Mouse (Mus musculus) megakaryocyte, embryonic 14.5 days (primary cell): Measurements from ENCODE around the gene Aff3. TPM values are rescaled to one million over a fixed set of nuclear protein-coding genes. Genes with fewer than 3 reads are reported as not detected.

ENCODE experiments used
- H3K27me3 ChIP-seq: replicated peaks from 2 replicates; pipeline ENCODE3; 2012; ENCODE audit warnings: inconsistent platforms
- H3K36me3 ChIP-seq: replicated peaks from 2 replicates; pipeline ENCODE3; 2012; ENCODE audit warnings: low read length, inconsistent platforms, mixed read lengths
- H3K4me1 ChIP-seq: 2 replicates; pipeline ENCODE4 v1.6.1; 2012; ENCODE audit warnings: inconsistent platforms
- H3K4me3 ChIP-seq: replicated peaks from 2 replicates; pipeline ENCODE3; 2012; ENCODE audit warnings: moderate library complexity, mild to moderate bottlenecking, inconsistent platforms
- H3K9me3 ChIP-seq: 2 replicates; pipeline ENCODE4 v1.6.1; 2012; ENCODE audit warnings: inconsistent platforms
- FLI1 ChIP-seq: IDR thresholded peaks from 2 replicates; pipeline ENCODE4 v1.6.1; 2012; ENCODE audit warnings: low read length, inconsistent platforms, mixed read lengths
- GATA1 ChIP-seq: IDR thresholded peaks from 3 replicates; pipeline ENCODE4 v1.6.1; 2012; ENCODE audit warnings: mixed read lengths, low read length, inconsistent platforms, borderline replicate concordance
- polyA plus RNA-seq: library from polyadenylated mRNA; stranded (reverse); fragments of >175 nt; gene quantifications from 2 replicates; pipeline ENCODE4 v1.2.3, GENCODE M21; 2012; ENCODE audit warnings: low replicate concordance; ENCODE audit not compliant: insufficient read depth

Aff3 gene
- polyA plus RNA-seq, 1 experiment = 4.4 TPM

DNA sequence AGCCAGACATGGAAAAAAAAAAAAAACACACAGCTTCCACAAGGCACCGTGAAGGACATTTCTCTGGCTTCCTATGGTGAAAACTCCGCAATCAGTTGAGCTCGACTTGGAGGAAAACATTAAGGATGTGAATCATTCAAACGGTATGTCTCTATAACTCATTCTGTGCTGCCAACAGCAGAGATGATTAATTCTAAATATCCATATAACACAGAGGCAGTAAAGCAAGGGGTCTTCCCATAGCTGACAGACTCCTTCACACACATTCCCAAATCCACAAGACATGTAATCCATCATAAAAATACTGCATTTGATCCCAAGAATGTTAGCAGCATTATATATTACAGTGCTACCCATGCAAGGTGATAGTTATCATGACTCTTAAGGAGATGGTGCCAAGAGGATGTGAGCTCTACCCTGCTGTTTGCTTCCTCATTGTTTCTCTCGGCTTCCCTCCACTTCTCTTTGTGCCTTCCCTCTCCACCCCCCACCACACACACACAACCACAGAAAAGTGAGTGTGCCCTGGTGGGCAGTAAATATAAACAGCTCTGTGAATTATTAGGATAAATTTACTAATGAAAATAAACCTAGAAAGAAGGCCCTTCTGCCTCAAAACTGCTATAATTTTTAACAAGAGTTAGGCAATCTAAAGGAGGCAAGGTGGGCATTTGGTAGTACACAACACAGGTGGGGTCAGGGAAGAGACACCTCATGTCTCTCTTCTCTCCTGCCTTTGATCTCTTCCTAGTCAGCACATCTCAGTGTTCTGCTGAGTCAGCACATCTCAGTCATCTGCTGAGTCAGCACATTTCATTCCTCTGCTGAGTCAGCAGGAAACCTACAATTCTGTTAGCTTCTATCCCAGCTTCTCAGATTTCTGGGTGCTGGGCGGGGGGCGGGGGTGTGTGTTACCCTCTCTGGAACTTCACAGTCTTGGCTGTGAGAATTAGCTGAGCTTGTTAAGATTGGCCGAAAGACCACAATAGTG is 115.8 kb downstream of the Aff3 start:
- Histone ChIP-seq H3K4me3 (no peak overlapping the region), H3K9me3 (no peaks in the 10 kb centered on the region), H3K36me3 (no peaks in the 10 kb centered on the region), H3K27me3 (peaks cover 14% of the 10 kb centered on the region), H3K4me1 (peaks cover 9% of the 10 kb centered on the region; the same call in 1 of the 2 replicates)
- TF ChIP-seq GATA1 (no peak), FLI1 (no peak)

DNA sequence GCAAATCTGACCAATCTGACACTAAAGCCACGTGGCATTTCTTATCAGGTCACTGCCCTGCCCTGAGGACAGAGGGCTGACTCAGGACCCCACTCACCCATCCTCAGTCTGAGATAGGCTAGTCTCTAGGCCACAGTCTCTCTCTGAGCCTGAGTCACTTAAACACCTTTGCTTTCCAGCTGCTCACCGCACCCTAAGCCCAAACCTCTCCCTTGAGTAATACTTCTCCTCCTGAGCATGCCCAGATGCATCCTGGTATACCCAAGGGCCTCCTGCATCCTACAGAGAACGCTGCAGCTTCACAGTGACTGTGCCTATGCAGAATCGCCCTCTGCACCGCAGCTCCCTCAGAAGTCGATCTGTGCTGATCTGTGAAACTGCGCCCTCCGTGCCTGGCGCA is 117.1 kb downstream of the Aff3 start:
- TF ChIP-seq GATA1 (no peak), FLI1 (no peak)
- no peak overlapping the region for H3K4me3 ChIP-seq
- peaks cover 17% of the 10 kb centered on the region for H3K27me3 ChIP-seq

DNA sequence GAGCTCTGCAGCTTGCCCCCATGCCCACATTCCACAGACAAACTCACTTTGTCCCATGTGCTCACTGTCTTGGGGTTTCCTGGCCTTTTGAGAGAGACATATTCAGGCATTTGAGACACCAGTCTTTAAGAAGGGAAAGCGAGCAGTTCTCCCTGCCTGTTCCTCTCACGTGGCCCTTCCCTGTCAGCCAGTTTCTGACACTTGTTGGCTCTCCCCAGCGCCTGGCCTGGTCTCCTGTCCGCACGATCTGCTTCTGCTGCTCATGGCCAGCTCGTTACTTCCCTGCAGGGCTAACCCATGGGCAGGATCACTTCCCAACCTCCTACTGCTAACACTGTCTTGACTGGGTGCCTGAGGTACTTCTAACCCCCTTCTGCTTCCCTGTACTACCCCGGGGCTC is 118.1 kb downstream of the Aff3 start:
- no peaks in the 10 kb centered on the region for H3K36me3 ChIP-seq
- TF ChIP-seq GATA1 (no peak), FLI1 (no peak)
- peaks cover 18% of the 10 kb centered on the region for H3K27me3 ChIP-seq
- peaks cover 5% of the 10 kb centered on the region; the same call in 1 of the 2 replicates for H3K4me1 ChIP-seq
- no peak overlapping the region for H3K4me3 ChIP-seq
- no peaks in the 10 kb centered on the region for H3K9me3 ChIP-seq

More for the DNA sequence above, 117.1 kb downstream of the Aff3 start:
- Histone ChIP-seq H3K9me3 (no peaks in the 10 kb centered on the region), H3K4me1 (peaks cover 5% of the 10 kb centered on the region; the same call in 1 of the 2 replicates), H3K36me3 (no peaks in the 10 kb centered on the region)

DNA sequence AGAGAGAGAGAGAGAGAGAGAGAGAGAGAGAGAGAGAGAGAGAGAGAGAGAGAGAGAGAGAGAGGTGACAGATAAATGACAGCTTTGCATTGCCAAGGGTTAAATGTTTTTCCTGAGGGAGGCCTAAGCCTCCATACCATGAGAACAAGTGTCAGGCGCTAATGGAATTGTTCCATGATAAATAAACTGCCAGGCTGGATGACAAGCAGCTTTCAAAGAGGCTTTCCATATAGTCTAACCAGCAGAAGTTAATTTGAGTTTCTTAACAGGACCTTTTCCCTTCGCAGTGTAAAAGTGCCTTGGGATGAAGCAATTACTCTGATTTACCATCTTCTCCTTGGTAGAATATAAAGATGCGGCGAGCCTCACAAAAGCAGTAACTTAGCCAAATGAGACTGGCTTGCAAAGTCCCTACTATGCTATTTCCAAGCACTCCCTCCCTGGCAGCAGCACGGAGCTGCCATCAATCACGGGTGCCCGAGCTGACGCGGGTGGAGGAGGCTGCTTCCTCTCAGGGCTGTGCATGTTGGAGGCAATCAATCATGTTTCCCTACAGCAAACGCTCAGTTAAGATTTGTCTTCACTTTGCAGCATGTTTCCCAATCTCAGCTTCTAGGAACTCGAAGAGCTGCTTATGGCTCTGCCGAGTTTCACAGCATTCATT is 119.3 kb downstream of the Aff3 start:
- H3K9me3 ChIP-seq = no peaks in the 10 kb centered on the region
- H3K4me1 ChIP-seq = peaks cover 5% of the 10 kb centered on the region; the same call in 1 of the 2 replicates
- H3K4me3 ChIP-seq = no peak overlapping the region
- H3K36me3 ChIP-seq = no peaks in the 10 kb centered on the region
- no peak for TF ChIP-seq GATA1
- no peak for TF ChIP-seq FLI1
- peaks cover 20% of the 10 kb centered on the region for H3K27me3 ChIP-seq

DNA sequence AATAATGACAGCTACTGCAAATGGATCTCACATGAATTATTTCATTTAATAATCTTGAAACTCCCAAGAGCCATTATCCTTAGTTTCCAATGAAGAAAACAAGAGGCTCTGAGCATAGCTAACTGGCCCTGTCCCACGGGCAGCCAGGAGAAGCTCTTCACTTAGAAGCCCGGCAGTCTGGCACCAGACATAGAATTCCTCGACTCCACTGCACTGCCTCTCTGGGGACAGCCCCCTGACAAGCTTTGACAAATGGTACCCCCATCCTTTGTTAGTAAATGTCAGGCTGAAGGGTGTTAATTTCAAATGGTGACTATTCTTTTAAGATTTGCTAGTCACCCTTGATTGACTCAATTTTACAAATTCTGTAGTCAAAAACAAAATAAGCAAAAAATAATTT is 120.3 kb downstream of the Aff3 start:
- Histone ChIP-seq H3K27me3 (peaks cover 20% of the 10 kb centered on the region), H3K36me3 (no peaks in the 10 kb centered on the region), H3K4me1 (peaks cover 5% of the 10 kb centered on the region; the same call in 1 of the 2 replicates), H3K4me3 (no peak overlapping the region), H3K9me3 (no peaks in the 10 kb centered on the region)
- TF ChIP-seq FLI1 (no peak), GATA1 (no peak)

DNA sequence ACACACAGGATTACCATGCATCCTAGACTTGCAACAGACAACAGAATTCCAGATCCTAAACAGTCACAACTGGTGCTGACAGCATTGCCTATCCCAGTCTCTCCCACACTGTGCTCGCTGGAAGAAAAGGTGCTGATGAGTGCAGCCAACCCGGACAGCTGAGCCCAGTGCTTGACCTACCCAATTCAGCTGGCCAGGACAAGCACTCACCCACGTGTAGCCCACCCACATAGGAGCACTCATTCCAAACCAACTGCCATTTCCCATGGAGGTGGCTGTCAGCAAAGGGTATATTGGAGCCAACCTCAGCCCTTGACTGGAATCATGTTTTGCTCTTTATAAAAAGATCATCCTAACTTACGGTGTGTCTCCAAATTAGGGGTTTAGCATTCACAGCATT is 123.2 kb downstream of the Aff3 start:
- Histone ChIP-seq H3K4me1 (no peaks in the 10 kb centered on the region), H3K36me3 (no peaks in the 10 kb centered on the region), H3K27me3 (peaks cover 15% of the 10 kb centered on the region), H3K9me3 (no peaks in the 10 kb centered on the region), H3K4me3 (no peak overlapping the region)
- TF ChIP-seq GATA1 (no peak), FLI1 (no peak)

DNA sequence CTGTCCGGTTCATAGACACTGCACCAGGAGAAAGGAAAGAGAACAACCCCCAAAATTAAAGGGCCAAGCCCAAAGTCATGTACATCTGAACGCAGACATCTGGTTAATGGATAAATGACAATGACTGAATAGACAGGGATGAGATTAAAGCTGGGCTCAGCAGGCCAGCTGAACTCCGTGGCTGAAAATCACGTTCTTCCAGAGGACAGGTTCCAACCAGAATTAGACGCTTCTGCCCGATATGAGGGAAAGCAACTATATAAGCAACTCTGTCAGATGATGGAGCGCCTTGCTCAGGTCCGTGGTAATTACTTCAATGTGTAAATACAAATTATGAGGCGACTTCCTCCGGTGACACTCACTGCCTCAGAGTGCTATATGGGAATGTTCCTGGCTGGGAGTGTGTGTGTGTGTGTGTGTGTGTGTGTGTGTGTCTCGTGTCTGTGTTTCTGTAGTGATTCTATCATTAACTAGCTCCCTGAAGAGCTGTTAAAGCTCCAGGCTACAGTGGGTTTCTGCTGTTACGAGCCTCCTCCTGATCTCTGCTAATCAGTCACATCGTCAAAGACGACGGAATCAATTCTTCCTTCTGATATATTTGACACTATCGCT is 127.7 kb downstream of the Aff3 start:
- Histone ChIP-seq H3K27me3 (peaks cover 3% of the 10 kb centered on the region), H3K36me3 (peaks cover 5% of the 10 kb centered on the region), H3K4me3 (no peak overlapping the region), H3K9me3 (no peaks in the 10 kb centered on the region), H3K4me1 (no peaks in the 10 kb centered on the region)
- TF ChIP-seq GATA1 (no peak), FLI1 (no peak)

DNA sequence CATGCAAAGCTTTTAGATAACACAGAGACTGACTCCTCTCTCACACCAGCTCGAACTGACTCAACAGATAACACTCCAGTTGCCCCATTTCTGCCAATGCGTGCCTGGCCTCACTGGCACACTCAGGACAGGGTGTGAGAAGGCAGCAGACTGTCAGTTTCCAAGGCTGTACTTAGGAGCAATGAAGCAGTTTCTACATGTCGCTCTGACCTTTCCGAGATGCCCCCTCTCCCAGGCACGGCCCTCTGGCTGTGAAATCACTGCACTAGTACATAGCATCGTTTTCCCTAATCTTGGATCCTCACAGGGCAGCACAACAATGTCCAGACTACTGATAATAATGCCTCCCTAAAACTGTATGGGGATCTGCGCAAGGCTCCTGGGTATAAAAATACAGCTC is 132.2 kb downstream of the Aff3 start:
- H3K4me1 ChIP-seq = no peaks in the 10 kb centered on the region
- H3K27me3 ChIP-seq = peaks cover 2% of the 10 kb centered on the region
- TF ChIP-seq FLI1 = no peak
- TF ChIP-seq GATA1 = no peak
- no peak overlapping the region for H3K4me3 ChIP-seq
- H3K36me3 ChIP-seq = peaks cover 5% of the 10 kb centered on the region
- no peaks in the 10 kb centered on the region for H3K9me3 ChIP-seq

DNA sequence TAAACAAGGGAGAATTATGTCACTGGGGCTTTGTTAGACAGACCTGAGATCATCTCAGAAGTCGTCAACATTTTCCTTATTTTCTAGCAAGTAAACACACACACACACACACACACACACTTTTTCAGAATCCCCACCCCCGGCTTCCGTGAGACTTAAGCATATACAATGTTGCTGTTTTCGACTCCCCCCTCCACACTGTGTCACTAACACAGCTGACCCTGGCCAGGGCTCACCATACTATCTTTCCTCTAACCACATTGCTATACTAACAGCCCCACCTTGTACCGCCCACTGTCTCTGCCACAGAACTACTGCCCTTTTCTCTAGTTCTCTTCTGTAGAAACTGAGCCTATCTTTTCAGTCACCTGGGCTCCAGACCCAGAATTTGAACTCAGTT is 136.1 kb downstream of the Aff3 start:
- Histone ChIP-seq H3K4me3 (no peak overlapping the region), H3K9me3 (peaks cover 4% of the 10 kb centered on the region; the same call in 1 of the 2 replicates), H3K27me3 (peaks cover 2% of the 10 kb centered on the region), H3K36me3 (peaks cover 2% of the 10 kb centered on the region), H3K4me1 (no peaks in the 10 kb centered on the region; the same call in 1 of the 2 replicates)
- TF ChIP-seq FLI1 = no peak
- no peak for TF ChIP-seq GATA1
